Mouse (Mus musculus): ENCODE results near the gene Tcp11l2.

The Tcp11l2 gene

GRCm38 (mm10) chr10:84556120-84556519, 20.3 kb upstream of the Tcp11l2 start:
- no peak for DNase-seq (ENCODE audit: low spot score in 2 of 2)

- no peak for DNase-seq (ENCODE audit: low spot score in 2 of 2)
These were observed 17.9 kb upstream of the Tcp11l2 start for GRCm38 (mm10) chr10:84558511-84558910.

- DNase-seq (ENCODE audit: low spot score in 2 of 2): no peak
These were observed 16.4 kb upstream of the Tcp11l2 start for GRCm38 (mm10) chr10:84559986-84560385.

GRCm38 (mm10) chr10:84562121-84562520, 14.3 kb upstream of the Tcp11l2 start:
- DNase-seq (ENCODE audit: low spot score in 2 of 2): no peak

GRCm38 (mm10) chr10:84562567-84563554, 13.6 kb upstream of the Tcp11l2 start:
- peak; percentile 68 to 69 for DNase-seq (ENCODE audit: low spot score in 2 of 2)

- no peak for DNase-seq (ENCODE audit: low spot score in 2 of 2)
These were observed 12.0 kb upstream of the Tcp11l2 start for GRCm38 (mm10) chr10:84564427-84564826.

GRCm38 (mm10) chr10:84571052-84571639, 5.3 kb upstream of the Tcp11l2 start:
- DNase-seq (ENCODE audit: low spot score in 2 of 2): peak in 1 of 2 experiments; percentile 31

GRCm38 (mm10) chr10:84573671-84574420, 2.6 kb upstream of the Tcp11l2 start:
- DNase-seq (ENCODE audit: low spot score in 2 of 2): peak; percentile 40 to 43

GRCm38 (mm10) chr10:84576029-84576394, 414 bp upstream of the Tcp11l2 start:
- peak; percentile 65 to 83 for DNase-seq (ENCODE audit: low spot score in 2 of 2)

GRCm38 (mm10) chr10:84577071-84577727, 773 bp downstream of the Tcp11l2 start:
- peak; percentile 80 to 84 for DNase-seq (ENCODE audit: low spot score in 2 of 2)

GRCm38 (mm10) chr10:84578738-84579137, 2.3 kb downstream of the Tcp11l2 start:
- no peak for DNase-seq (ENCODE audit: low spot score in 2 of 2)

GRCm38 (mm10) chr10:84579527-84579926, 3.1 kb downstream of the Tcp11l2 start:
- no peak for DNase-seq (ENCODE audit: low spot score in 2 of 2)

- no peak for DNase-seq (ENCODE audit: low spot score in 2 of 2)
These were observed 4.8 kb downstream of the Tcp11l2 start for GRCm38 (mm10) chr10:84581191-84581590.

GRCm38 (mm10) chr10:84582236-84582635, 5.8 kb downstream of the Tcp11l2 start:
- DNase-seq (ENCODE audit: low spot score in 2 of 2): no peak

GRCm38 (mm10) chr10:84584451-84585293, 8.2 kb downstream of the Tcp11l2 start:
- DNase-seq (ENCODE audit: low spot score in 2 of 2): peak in 1 of 2 experiments; percentile 8

GRCm38 (mm10) chr10:84585294-84585650, 8.8 kb downstream of the Tcp11l2 start:
- peak in 1 of 2 experiments; percentile 30 for DNase-seq (ENCODE audit: low spot score in 2 of 2)

GRCm38 (mm10) chr10:84590956-84591355, 14.5 kb downstream of the Tcp11l2 start:
- DNase-seq (ENCODE audit: low spot score in 2 of 2): no peak

- no peak for DNase-seq (ENCODE audit: low spot score in 2 of 2)
These were observed 15.3 kb downstream of the Tcp11l2 start for GRCm38 (mm10) chr10:84591640-84592148.

- no peak for DNase-seq (ENCODE audit: low spot score in 2 of 2)
These were observed 16.3 kb downstream of the Tcp11l2 start for GRCm38 (mm10) chr10:84592745-84593144.

- DNase-seq (ENCODE audit: low spot score in 2 of 2): no peak
These were observed 20.8 kb downstream of the Tcp11l2 start for GRCm38 (mm10) chr10:84597127-84597785.
